Mouse (Mus musculus): ENCODE results near the gene Rc3h2. TPM values are rescaled to one million over a fixed set of nuclear protein-coding genes. Genes with fewer than 3 reads are reported as not detected.
A peak's percentile ranks its signal among the peaks of the same experiment; 100 is the strongest.

The Rc3h2 gene
- 10 to 100 TPM; 32.4 to 67.5 (median 43.8) TPM for total RNA-seq (2022)

DNA sequence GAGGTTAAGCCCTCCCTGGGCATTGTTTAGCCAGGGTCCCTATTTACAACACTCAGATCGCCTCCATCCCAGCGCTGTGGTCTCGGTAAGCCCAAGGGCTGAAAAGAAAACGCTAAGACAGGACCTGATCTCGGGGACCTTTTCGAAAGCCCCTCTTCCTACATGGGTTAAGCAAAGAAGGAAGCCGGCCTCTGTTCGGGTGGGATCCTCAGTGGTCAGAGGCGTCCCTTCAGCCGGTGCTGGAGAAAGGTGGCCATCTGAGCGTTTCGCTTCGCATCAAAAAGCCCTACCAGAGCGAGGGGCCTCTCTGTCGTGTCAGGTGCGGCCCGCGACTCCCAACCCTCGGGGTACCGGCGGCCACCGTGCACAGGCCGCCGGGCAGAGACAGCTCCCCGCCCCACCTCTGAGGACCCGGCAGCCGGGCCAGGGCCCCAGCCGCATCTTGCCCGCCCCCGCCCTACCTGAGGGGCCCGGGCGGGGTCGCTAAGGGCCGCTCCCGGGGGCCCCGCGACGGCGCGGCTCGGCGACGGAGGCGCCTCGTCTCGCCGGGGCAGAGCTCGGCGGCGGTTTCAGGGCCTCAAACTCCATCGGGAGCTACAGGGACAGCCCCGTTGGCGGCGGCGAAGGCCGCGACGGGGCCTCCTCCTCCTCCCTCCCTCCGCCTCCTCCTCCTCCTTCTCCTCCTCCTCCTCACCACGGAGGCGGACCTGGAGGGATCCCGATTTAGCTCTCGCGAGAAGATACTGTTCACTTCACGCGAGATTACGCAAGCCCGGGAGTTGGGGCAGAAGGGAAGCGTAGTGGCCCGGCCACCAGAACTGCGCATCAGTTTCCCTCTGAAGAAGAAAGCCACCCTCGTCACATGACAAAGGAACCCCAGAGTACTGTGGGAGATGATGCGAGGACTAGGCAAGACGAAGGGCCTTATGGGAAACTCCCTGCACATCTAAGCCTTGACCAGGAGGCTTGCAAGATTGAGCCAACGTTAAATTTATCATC, at the start of gene Rc3h2:
Gene Rc3h2 (minus strand): TSS at position 598 of the 999 bp plus-strand sequence.
- DNase-seq (ENCODE audit: low spot score in 2 of 2): peak; percentile 86 to 90

GRCm38 (mm10) chr2:37466266-37466665, 43.6 kb upstream of the Rc3h2 start:
- no peak for DNase-seq (ENCODE audit: low spot score in 2 of 2)

DNA sequence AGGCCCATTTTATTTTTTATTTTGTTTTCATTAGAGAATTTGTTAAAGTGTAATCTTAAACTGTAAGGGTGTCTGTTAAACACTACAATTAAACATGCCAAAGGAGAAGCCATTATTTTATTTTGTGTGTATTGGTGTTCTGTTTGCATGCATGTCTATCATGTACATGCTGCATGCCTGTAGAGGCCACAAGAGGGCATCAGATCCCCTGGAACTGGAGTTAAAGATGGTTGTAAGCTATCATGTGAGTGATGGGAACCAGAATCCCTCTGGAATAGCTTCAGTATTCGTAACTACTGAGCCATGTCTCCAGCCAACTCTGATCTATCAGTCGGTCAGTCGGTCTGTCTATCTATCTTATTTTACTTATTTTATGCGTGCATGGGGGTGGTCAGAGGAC, 38.0 kb upstream of the Rc3h2 start:
- no peak for DNase-seq (ENCODE audit: low spot score in 2 of 2)

DNA sequence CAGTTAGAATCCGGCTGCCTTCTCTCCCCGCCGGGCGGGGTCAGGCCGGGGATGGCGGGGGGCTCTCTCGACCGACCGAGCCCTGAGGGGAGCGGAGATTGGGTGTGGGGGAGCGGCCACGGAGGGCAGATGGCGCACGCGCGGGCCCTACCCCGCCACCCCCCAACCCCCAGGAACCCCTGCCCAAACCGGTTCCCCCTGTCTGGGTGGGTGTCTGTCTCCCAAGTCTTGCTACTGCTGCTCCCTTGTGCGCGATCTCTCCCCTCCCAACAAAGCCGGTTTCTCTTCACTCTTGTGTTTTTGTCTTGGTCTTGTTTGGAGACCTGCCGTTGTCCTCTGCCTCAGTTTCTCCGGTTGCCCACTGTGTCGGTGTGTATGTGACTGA, 29.7 kb upstream of the Rc3h2 start:
- DNase-seq (ENCODE audit: low spot score in 2 of 2): no peak

GRCm38 (mm10) chr2:37451667-37452375, 29.1 kb upstream of the Rc3h2 start:
- peak; percentile 86 to 92 for DNase-seq (ENCODE audit: low spot score in 2 of 2)

DNA sequence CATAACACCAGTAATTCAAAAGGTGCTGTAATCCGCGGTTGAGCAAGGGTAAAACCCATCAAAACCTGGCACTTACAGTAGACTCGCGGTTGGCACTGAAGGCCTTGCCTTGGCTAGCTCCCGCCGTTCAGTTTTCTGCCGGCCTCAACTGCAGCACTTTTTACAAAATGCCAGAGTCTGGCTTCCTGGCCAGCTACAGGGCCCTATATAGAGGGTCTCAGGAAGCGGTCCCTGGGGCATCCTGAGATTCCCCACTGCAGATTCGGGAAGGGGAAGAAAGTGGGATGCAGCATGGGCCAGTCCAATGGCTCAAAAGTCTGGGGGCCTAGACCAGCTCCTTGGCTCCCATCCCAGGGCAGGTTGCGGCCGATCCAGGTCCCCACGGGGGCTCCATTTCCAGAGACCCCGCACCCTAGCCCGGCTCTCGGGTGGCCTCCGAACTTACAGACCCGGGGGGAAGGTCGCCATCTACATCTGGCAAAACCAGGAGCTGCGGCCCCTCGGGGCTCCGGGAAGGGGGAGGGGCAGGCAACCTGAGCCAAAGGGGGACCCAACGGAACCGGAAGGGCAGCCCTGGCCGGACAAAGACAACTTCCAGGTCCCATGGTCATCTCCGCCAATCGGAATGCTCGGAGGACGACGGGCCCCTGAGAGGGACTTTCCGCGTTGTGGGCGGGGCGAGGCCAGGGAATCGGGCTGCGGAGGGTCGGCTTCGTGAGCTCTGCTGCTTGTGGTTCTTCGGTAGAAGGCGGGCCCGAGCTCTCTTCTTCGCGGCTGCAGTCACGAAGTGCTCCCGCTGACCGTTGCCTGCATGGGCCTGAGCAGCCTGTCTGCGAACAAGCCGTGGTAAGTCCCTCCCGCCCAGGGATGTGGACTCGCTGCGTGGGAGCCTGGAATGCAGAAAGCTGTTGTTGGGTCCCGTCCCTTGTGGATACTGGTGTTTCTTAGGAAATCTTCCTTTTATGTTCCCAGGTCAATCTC, 20.2 kb upstream of the Rc3h2 start, which contains the start of the genes Zbtb26, Zbtb6 and Rabgap1:
Gene Zbtb26 (minus strand): TSS at position 525 of the 981 bp plus-strand sequence.
Gene Zbtb6 (minus strand): TSS at position 561 of the 981 bp plus-strand sequence.
Gene Rabgap1 (plus strand): TSS at position 669 of the 981 bp plus-strand sequence.
- peak; percentile 90 to 91 for DNase-seq (ENCODE audit: low spot score in 2 of 2)

DNA sequence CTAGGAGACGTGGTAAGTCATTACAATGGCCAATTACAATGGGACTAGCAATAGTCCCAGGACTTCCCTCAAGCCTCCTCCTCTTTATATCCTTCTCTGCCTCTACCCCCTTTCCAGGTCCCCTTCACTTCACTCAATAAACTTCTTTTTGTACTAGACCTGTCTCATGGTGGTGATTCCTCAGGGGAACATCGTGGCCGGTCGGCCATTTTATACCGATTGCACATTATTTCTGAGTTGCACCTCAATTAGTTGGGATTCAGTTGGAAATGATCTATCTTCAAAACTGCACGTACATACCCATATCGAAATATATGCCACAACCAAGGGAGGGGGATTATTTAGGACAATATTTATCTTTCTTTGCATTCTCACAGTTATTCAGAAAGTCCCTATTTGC, 8.9 kb upstream of the Rc3h2 start:
- DNase-seq (ENCODE audit: low spot score in 2 of 2): no peak

DNA sequence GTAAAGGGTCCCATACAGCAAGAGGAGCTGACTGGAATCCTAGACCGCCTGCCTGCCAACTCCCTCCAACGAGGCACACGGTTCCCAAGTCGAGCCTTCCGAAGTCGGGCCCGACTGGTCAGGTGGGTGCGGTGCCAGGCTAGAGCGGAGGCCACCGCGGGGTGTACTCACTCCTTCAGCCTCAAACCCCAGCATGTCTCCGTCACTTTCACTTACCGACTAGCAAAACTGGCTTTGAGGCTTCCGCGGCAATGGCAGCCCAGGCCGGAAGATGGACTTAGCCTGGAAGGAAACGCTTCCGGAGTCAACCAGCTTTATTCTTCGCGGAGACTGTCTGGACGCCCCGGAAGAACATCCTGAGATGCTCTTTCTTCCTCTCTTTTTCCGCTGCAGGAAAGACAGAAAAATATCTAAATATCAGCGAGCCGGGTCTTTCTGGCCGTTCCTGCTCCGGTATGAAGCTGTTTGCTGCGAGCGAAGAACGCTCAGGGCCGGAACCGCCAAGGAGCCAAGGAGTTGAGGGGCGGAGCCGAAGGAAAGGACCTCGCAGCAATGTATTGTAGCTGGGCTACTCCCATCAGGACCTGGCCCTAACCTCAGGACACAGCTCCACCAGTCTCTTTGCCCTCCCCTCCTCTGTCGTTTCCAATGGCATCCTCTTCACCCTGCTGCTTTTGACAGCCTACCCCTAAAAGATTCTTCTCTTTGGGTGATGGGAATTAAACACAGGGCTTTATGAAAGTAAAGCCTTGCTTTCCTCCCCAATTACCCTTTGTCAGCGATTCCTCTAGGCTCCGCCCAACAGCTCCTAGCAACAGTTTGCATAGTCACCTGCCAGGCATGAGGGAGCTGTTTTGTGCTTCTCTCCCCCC, 8.1 kb upstream of the Rc3h2 start:
- peak; percentile 49 to 68 for DNase-seq (ENCODE audit: low spot score in 2 of 2)

DNA sequence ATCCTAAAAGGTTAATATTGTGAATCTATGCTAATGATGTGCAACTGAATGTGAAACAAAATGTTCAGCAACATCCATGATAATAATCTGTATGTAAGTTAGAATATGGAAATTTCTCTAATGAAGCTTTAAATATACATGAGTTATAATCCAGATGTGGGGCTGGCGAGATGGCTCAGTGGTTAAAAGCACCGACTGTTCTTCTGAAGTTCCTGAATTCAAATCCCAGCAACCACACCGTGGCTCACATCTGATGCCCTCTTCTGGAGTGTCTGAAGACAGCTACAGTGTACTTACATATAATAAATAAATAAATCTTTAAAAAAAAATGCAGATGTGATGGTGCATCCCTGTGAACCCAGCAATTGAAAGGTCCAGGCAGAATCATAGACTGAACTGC, 968 bp upstream of the Rc3h2 start:
- DNase-seq (ENCODE audit: low spot score in 2 of 2): no peak

DNA sequence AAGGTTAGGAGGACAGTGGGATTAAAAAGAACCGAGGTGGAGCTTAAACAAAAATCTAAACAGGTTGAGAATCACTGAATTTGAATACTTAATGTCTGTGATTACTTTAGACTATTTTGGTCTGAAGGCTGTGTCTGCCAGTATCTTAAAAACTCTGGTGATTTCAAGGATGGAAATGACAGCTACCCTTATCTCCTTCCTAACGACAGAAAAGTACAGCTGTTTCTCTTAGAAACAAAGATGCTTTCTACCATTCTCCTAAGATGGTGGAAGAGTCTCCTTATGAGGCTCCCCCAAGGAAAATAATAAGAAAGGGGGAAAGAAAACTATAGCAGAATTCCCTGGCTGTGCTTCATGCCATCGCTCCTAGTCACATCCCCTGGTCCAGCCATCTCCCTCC, 800 bp downstream of the Rc3h2 start:
- DNase-seq (ENCODE audit: low spot score in 2 of 2): no peak

GRCm38 (mm10) chr2:37395539-37395938, 27.2 kb downstream of the Rc3h2 start:
- DNase-seq (ENCODE audit: low spot score in 2 of 2): no peak

GRCm38 (mm10) chr2:37382921-37383320, 39.8 kb downstream of the Rc3h2 start:
- DNase-seq (ENCODE audit: low spot score in 2 of 2): no peak

DNA sequence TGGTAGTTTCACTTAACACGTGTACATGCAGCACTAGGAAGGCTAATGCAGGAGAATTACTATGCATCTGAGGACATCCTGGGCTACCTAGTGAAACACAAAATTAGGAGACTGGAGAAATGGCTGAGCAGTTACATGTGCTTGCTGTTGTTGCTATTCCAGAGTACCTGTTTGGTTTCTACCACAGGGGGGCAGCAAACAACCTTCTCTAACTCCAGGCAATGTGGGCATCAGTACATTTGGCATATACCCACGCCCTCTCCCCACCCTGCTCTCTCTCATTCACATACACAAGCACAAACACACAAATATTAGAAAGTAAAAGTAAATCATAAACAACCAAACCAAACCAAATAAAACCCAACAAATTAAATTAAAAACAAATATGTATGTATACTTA, 42.5 kb downstream of the Rc3h2 start:
- peak; percentile 10 to 23 for DNase-seq (ENCODE audit: low spot score in 2 of 2)

DNA sequence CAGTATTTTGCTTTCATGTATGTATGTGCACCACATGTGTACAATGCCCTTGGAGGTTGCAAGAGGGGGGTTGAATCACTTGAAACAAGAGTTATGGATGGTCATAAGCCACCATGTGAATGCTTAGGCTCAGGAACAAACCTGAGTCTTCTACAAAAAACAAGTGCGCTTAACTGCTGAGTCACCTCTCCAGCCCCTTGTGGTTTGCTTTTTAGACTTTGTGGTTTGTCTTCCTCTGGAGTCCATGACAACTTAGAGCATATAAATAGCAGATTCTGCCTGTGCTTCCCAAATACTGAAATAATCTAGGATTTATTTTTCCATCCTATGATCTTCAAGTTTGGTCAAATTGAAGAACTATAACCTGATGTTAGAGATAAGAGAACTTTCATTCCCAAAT, 46.7 kb downstream of the Rc3h2 start:
- DNase-seq (ENCODE audit: low spot score in 2 of 2): no peak

DNA sequence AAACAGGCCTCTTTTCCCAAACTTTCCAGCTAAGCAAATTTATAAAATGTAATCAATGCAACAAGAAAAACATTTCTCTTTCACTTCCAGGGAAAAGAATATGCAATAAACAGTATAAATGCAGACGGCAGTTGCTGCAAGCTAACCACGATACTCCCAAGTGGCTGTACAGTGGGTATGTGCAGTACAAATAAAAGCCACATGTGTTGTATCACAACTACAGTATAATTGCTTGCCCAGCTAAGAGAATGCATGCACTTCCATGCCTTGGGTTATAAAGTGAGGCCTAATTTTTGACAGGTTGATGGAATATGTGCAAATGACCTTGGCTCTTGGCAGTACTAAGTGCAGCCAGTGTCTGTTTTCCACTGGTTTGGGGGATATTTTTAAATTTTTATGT, 52.1 kb downstream of the Rc3h2 start:
- no peak for DNase-seq (ENCODE audit: low spot score in 2 of 2)

DNA sequence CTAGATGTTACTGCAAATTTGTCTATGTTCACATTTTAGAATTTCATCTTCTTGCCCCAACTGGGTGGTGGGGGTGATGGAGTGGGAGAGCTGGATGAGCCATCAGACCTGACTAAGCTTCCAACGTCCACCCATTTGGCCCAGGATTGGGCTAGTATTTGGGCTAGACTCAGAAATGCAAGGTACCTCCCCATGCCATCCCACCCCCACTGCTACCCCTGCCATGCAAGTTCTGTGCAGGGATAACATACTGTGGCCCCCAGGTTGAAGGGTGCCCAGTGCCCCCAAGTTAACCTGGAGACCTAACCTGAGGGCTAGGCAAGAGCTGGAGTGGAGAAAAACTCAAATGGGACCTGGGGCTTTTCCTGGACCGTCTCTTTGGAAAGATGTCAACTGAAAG, 62.8 kb downstream of the Rc3h2 start:
- no peak for DNase-seq (ENCODE audit: low spot score in 2 of 2)

GRCm38 (mm10) chr2:37358633-37359540, 63.8 kb downstream of the Rc3h2 start, which contains the start of gene Pdcl:
Pdcl (minus strand) TSS chr2:37359332.
- DNase-seq (ENCODE audit: low spot score in 2 of 2): peak; percentile 85 to 89

DNA sequence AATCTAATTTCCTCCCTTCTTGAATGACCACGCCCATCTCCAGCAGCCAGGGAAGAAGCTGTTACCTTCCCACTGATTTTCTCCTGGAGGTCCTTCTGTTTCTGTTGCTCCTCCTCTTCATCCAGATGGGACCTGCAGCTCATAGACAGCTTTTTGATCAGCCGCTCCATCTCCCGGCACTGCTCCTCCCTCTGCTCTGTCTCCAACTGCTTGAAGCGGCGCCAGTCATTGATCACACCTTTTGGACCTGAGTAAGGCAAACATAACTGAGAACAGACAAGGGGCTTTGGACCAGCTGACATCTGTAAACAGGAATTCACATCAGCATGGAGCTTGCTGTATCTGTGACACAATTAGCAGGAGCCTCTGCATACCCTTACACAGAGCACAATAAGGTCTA, 67.1 kb downstream of the Rc3h2 start:
- DNase-seq (ENCODE audit: low spot score in 2 of 2): no peak

DNA sequence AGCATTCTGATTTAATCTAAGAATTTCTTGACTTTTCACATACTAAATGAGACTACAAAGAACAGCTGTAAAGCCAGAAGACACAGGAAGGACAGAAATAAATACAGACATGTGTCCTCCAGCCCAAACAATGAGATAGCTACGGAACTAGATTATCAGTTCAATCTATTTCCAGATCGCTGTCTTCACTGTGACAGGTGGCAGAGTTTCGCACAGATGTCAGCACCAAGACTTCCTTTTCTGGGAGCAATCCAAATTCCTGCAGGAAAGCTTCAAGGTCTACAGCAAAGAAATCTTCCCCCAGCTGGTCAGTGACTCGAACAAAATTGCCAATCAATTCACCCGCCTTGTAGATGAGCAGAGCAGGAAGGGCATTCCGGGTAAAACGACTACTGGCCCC, 71.0 kb downstream of the Rc3h2 start:
- no peak for DNase-seq (ENCODE audit: low spot score in 2 of 2)
